Mouse (Mus musculus): ENCODE results near the gene Rad23b.

DNA sequence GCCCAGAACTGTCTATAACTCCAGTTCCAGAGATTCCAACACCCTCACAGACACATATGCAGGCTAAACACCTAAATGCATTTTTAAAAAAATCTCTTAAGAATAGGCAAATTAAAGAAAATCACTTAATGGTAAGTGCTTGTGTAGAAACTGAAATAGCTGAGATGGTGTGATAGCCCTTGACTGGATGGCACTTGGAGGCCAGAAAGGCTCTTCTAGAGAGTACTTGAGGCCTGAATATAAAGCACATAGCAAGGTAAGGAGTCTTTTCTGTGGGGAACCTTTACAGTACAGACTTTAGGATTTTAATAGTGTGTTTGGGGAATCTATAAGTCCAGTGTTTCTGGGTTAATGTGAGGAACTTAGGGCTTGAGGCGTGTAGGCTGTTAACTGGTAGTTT, 4.2 kb downstream of the Rad23b start:
- TF ChIP-seq CTCF (IDR thresholded peaks at IDR 0.05; ENCODE audit: borderline replicate concordance, extremely low read depth, insufficient read depth, insufficient read length) (no peak), POLR2A (IDR thresholded peaks at IDR 0.05; ENCODE audit: borderline replicate concordance, extremely low read depth, insufficient read depth, insufficient read length, poor library complexity, severe bottlenecking) (no peak)

Measured in brain, embryonic 14.5 days (tissue).